Comparison of ENCODE assay signal across 12 mouse cellular contexts in genomic region chr17:34714181-34714907, GRCm38 (mm10). TPM values are rescaled to one million over a fixed set of nuclear protein-coding genes. Genes with fewer than 3 reads are reported as not detected.
DNase-seq lines count a peak whose midpoint lies in the region; TF ChIP-seq lines count a peak whose summit lies in the region.
"Not testable (repeated sequence)": the region's sequence is repeated elsewhere in the genome, so short reads cannot be mapped to it uniquely, and the experiment has no call there.
"Had no signal": no experiment of that assay in that cellular context is flagged by ENCODE, and none has a peak within 500 bp of the region (broad histone marks: within the 10 kb centered on the region; RNA-seq: fewer than 3 reads in every experiment).

No protein-coding gene starts in this region.

- H3K27ac ChIP-seq in gastrocnemius, adult 2 months; kidney, adult 2 months (ENCODE audit: insufficient read depth, low read depth, low read length): not testable (repeated sequence)

- not testable (repeated sequence) for H3K4me1 ChIP-seq in kidney, adult 2 months (ENCODE audit: control insufficient read depth, insufficient read depth, low read length)

- intact Hi-C loops in gastrocnemius, adult 2 months (cut with DNase I): not testable (repeated sequence)

- not testable (repeated sequence) for H3K4me3 ChIP-seq in gastrocnemius, adult 2 months; kidney, adult 2 months (ENCODE audit: insufficient read depth, low read depth, low read length)

- TF ChIP-seq CTCF in gastrocnemius, adult 2 months (IDR thresholded peaks at IDR 0.05); kidney, adult 2 months (conservative IDR thresholded peaks at IDR 0.05; ENCODE audit: insufficient read depth, insufficient read length, low read depth, low read length): not testable (repeated sequence)

- H3K27me3 ChIP-seq in kidney, adult 2 months (replicated peaks; ENCODE audit: control insufficient read depth, insufficient read depth, low read length): not testable (repeated sequence)

- peak; percentile 83 for DNase-seq in adrenal gland, adult 2 months
- peak; percentile 78 for DNase-seq in adrenal gland, postnatal 14 days
- DNase-seq in gastrocnemius, adult 2 months: peak; percentile 25
- peak; percentile 66 for DNase-seq in kidney, adult 2 months
- DNase-seq in kidney, postnatal 10 days: peak; percentile 55
- DNase-seq in kidney, postnatal 36 days: peak; percentile 63 to 72

- not testable (repeated sequence) for H3K36me3 ChIP-seq in kidney, adult 2 months (ENCODE audit: control insufficient read depth, insufficient read depth, low read length)

- not testable (repeated sequence) for TF ChIP-seq POLR2A in kidney, adult 2 months (IDR thresholded peaks at IDR 0.05; ENCODE audit: low read depth, low read length)

- 75% methylated on average over 9 of the region's 9 CpGs for WGBS in kidney, adult 2 months

RNA-seq across cellular contexts. Expression of gene C4b, which starts 29.3 kb away (rescaled TPM):
- 100 to 1,000 TPM; 121 to 181 TPM for total RNA-seq in adrenal gland, adult 2 months (2021)
- 48.1 and 51.4 TPM in 2 replicates for polyA plus RNA-seq in adrenal gland, adult 2 months (2012; rRNA removed)
- 110 and 152 TPM in 2 replicates for total RNA-seq in adrenal gland, postnatal 14 days (2021)
- total RNA-seq in gastrocnemius, adult 2 months (2021): 1 to 10 TPM; 2.4 to 3.4 TPM
- 4.7 and 6.8 TPM in 2 replicates for polyA plus RNA-seq in kidney, adult 2 months (2012; rRNA removed)
- polyA plus RNA-seq: embryonic facial prominence, embryonic 11.5 days; forebrain, embryonic 10.5 days; forebrain, embryonic 13.5 days; forebrain, embryonic 16.5 days; heart, embryonic 11.5 days; hindbrain, embryonic 12.5 days had no signal

RNA-seq across cellular contexts. Expression of gene Tnxb, which starts 44.0 kb away (rescaled TPM):
- total RNA-seq in adrenal gland, adult 2 months (2021): 10 to 100 TPM; 20.2 to 30.1 TPM
- 23.4 and 23.6 TPM in 2 replicates for polyA plus RNA-seq in adrenal gland, adult 2 months (2012; rRNA removed)
- total RNA-seq in adrenal gland, postnatal 14 days (2021): 39.8 and 41.0 TPM in 2 replicates
- 10 to 100 TPM; 30.7 to 41.6 TPM for total RNA-seq in gastrocnemius, adult 2 months (2021)
- polyA plus RNA-seq in kidney, adult 2 months (2012; rRNA removed): 5.5 and 8.5 TPM in 2 replicates
- polyA plus RNA-seq: embryonic facial prominence, embryonic 11.5 days; forebrain, embryonic 10.5 days had no signal

Comparison
In these comparisons a context has a peak if more than half of its experiments do, and no peak if none do; other contexts are left out.
1. DNase-seq: peak in every context shown above with its lines; median percentile 83 in adrenal gland, adult 2 months; 78 in adrenal gland, postnatal 14 days; 68 in kidney, postnatal 36 days; 66 in kidney, adult 2 months; 55 in kidney, postnatal 10 days; 25 in gastrocnemius, adult 2 months.
2. RNA of gene C4b, which starts 29.3 kb away (total RNA-seq): 121 to 181 TPM in adrenal gland, adult 2 months and 110 to 152 TPM in adrenal gland, postnatal 14 days; 2.4 to 3.4 TPM in gastrocnemius, adult 2 months; every median in the first group is over 10 times any median in the second.